ENCODE assay signal across 8 mouse cellular contexts in the genomic region with DNA sequence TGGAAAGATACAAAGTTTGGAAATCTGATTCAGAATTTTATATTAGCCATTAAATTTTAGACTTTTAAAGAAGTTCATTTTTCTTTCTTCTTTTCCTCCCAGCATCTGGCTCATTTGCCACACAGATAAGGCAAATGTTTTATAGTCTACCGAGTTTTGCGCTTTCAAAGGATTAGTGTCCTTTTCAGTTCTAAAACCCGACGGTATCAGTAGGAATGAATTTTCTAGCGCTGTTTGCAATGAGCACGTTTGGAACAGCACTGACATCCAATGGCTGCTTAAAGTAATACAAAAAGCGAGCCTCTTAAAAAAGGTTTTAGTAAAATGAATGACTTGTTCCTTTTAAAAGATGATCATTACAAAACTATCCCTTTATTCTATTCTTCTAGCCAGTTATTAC. TPM values are rescaled to one million over a fixed set of nuclear protein-coding genes. Genes with fewer than 3 reads are reported as not detected.
A peak's percentile ranks its signal among the peaks of the same experiment; 100 is the strongest.
DNase-seq lines count a peak whose midpoint lies in the region; ATAC-seq lines count a peak whose summit lies in the region.

No protein-coding gene starts in this region.

- peak overlapping the region; percentile 98 for H3K9ac ChIP-seq in heart, embryonic 14.5 days (ENCODE audit: low read length)
- no peak overlapping the region; the same call in 1 of the 2 replicates for H3K9ac ChIP-seq in limb, embryonic 11.5 days (ENCODE audit: low read length)
- peak overlapping the region; percentile 50 for H3K9ac ChIP-seq in midbrain, embryonic 15.5 days

- WGBS in heart, embryonic 14.5 days, result 2% methylated on average over 7 of the region's 7 CpGs
- 2% methylated on average over 7 of the region's 7 CpGs for WGBS in limb, embryonic 11.5 days
- under 1% methylated on average over 7 of the region's 7 CpGs for WGBS in midbrain, embryonic 15.5 days

- H3K9me3 ChIP-seq in heart, embryonic 14.5 days (ENCODE audit: control insufficient read depth, low read length), result no peaks in the 10 kb centered on the region
- H3K9me3 ChIP-seq in limb, embryonic 11.5 days (ENCODE audit: control insufficient read depth, low read length), result no peaks in the 10 kb centered on the region
- no peaks in the 10 kb centered on the region for H3K9me3 ChIP-seq in midbrain, embryonic 15.5 days

- peak overlapping the region; percentile 100 for H3K27ac ChIP-seq in heart, embryonic 14.5 days (replicated peaks in 1 of 2; ENCODE audit: control insufficient read depth in 1 of 2, insufficient read depth in 1 of 2, low read depth in 2 of 2, low read length in 2 of 2)
- peak overlapping the region; percentile 98 for H3K27ac ChIP-seq in limb, embryonic 11.5 days (replicated peaks; ENCODE audit: low read depth, low read length)
- H3K27ac ChIP-seq in midbrain, embryonic 15.5 days, result peak overlapping the region; percentile 99

- H3K4me3 ChIP-seq in heart, embryonic 14.5 days (ENCODE audit: control insufficient read depth in 1 of 2, insufficient read depth in 1 of 2, low read depth in 1 of 2, low read length in 2 of 2), result peak overlapping the region; percentile 87 to 96; a peak in 3 of 4 replicates
- peak overlapping the region; percentile 73 for H3K4me3 ChIP-seq in limb, embryonic 11.5 days (ENCODE audit: low read depth, low read length)
- H3K4me3 ChIP-seq in midbrain, embryonic 15.5 days, result peak overlapping the region; percentile 98

- H3K36me3 ChIP-seq in heart, embryonic 14.5 days (ENCODE audit: control insufficient read depth, insufficient read depth, low read length), result no peaks in the 10 kb centered on the region
- no peaks in the 10 kb centered on the region for H3K36me3 ChIP-seq in limb, embryonic 11.5 days (ENCODE audit: control insufficient read depth, insufficient read depth, low read length)
- no peaks in the 10 kb centered on the region for H3K36me3 ChIP-seq in midbrain, embryonic 15.5 days (replicated peaks)

- DNase-seq in right cerebral cortex, adult 18-20 months, result peak; percentile 21
- no peak for DNase-seq in right cerebral cortex, postnatal 4 days
- peak; percentile 39 for DNase-seq in c-Kit-positive CD71-positive TER-119-negative erythroid progenitor cells, embryonic 14.5 days (ENCODE audit: low read depth)
- DNase-seq in limb, embryonic 11.5 days (ENCODE audit: low spot score), result no peak
- DNase-seq in gastrocnemius, postnatal 25 days, result no peak
- no peak for DNase-seq in testis, postnatal 14 days (ENCODE audit: low spot score)

- H3K4me1 ChIP-seq in heart, embryonic 14.5 days (ENCODE audit: control insufficient read depth in 2 of 2, insufficient read depth in 2 of 2, low read length in 2 of 2), result peaks cover 0 to 8% of the 10 kb centered on the region in 2 experiments; a peak in 2 of 4 replicates
- no peaks in the 10 kb centered on the region for H3K4me1 ChIP-seq in limb, embryonic 11.5 days (ENCODE audit: control insufficient read depth, insufficient read depth, low read length)
- peaks cover 20% of the 10 kb centered on the region for H3K4me1 ChIP-seq in midbrain, embryonic 15.5 days

- ATAC-seq in heart, embryonic 14.5 days (ENCODE audit: insufficient number of reproducible peaks, insufficient read depth, low FRiP score, low read depth), result no peak
- ATAC-seq in limb, embryonic 11.5 days (ENCODE audit: insufficient number of reproducible peaks, low FRiP score, low TSS enrichment, low read depth), result no peak
- no peak for ATAC-seq in midbrain, embryonic 15.5 days (replicated peaks)

- H3K27me3 ChIP-seq in heart, embryonic 14.5 days (ENCODE audit: control insufficient read depth, insufficient read depth, low read length), result no peaks in the 10 kb centered on the region
- no peaks in the 10 kb centered on the region for H3K27me3 ChIP-seq in limb, embryonic 11.5 days (ENCODE audit: control insufficient read depth, insufficient read depth, low read length)
- no peaks in the 10 kb centered on the region for H3K27me3 ChIP-seq in midbrain, embryonic 15.5 days (replicated peaks)

- H3K4me2 ChIP-seq in heart, embryonic 14.5 days (ENCODE audit: low read length), result peak overlapping the region; percentile 87
- H3K4me2 ChIP-seq in limb, embryonic 11.5 days (ENCODE audit: low read depth, severe bottlenecking), result peak overlapping the region; percentile 68
- peak overlapping the region; percentile 76 for H3K4me2 ChIP-seq in midbrain, embryonic 15.5 days

RNA-seq across cellular contexts. Expression of gene Lpxn, which starts 1.1 kb away (rescaled TPM):
- polyA plus RNA-seq in heart, embryonic 14.5 days (2014; fragmentation: Nextera tagmentation; extraction: Ambion mirVana), result 0.92 and 2.9 TPM in 2 replicates
- polyA plus RNA-seq in limb, embryonic 11.5 days (2014; fragmentation: Nextera tagmentation; extraction: Ambion mirVana), result 0.58 and 1.4 TPM in 2 replicates
- 1.0 TPM in 2 replicates for polyA plus RNA-seq in midbrain, embryonic 15.5 days (2015; fragmentation: Nextera tagmentation; extraction: Ambion mirVana)
- total RNA-seq in gastrocnemius, postnatal 25 days (2021), result under 1 TPM; 0.36 to 0.38 TPM

RNA-seq across cellular contexts. Expression of gene Zfp91, which starts 1.1 kb away (rescaled TPM):
- polyA plus RNA-seq in heart, embryonic 14.5 days (2014; fragmentation: Nextera tagmentation; extraction: Ambion mirVana), result 9.8 and 10.3 TPM in 2 replicates
- polyA plus RNA-seq in limb, embryonic 11.5 days (2014; fragmentation: Nextera tagmentation; extraction: Ambion mirVana), result 10.4 and 10.8 TPM in 2 replicates
- 13.5 and 13.8 TPM in 2 replicates for polyA plus RNA-seq in midbrain, embryonic 15.5 days (2015; fragmentation: Nextera tagmentation; extraction: Ambion mirVana)
- total RNA-seq in gastrocnemius, postnatal 25 days (2021), result 10 to 100 TPM; 82.9 to 97.8 TPM

RNA-seq across cellular contexts. Expression of gene Cntf, which starts 31.6 kb away (rescaled TPM):
- polyA plus RNA-seq in heart, embryonic 14.5 days (2014; fragmentation: Nextera tagmentation; extraction: Ambion mirVana), result 0.41 TPM in 1 of 2 replicates, not detected in the other
- polyA plus RNA-seq in limb, embryonic 11.5 days (2014; fragmentation: Nextera tagmentation; extraction: Ambion mirVana), result 0.64 and 1.2 TPM in 2 replicates
- 1.1 and 1.4 TPM in 2 replicates for polyA plus RNA-seq in midbrain, embryonic 15.5 days (2015; fragmentation: Nextera tagmentation; extraction: Ambion mirVana)
- total RNA-seq in gastrocnemius, postnatal 25 days (2021), result 1 to 10 TPM; 3.2 to 3.4 TPM

RNA-seq across cellular contexts. Expression of gene Gm5244, which starts 49.4 kb away (rescaled TPM):
- not detected in 2 replicates for polyA plus RNA-seq in heart, embryonic 14.5 days (2014; fragmentation: Nextera tagmentation; extraction: Ambion mirVana)
- polyA plus RNA-seq in limb, embryonic 11.5 days (2014; fragmentation: Nextera tagmentation; extraction: Ambion mirVana), result not detected in 2 replicates
- not detected in 2 replicates for polyA plus RNA-seq in midbrain, embryonic 15.5 days (2015; fragmentation: Nextera tagmentation; extraction: Ambion mirVana)
- total RNA-seq in gastrocnemius, postnatal 25 days (2021), result not detected

Comparison
In these comparisons a context has a peak if more than half of its experiments do, and no peak if none do; other contexts are left out.
1. DNase-seq: peak in right cerebral cortex, adult 18-20 months (single experiment) and c-Kit-positive CD71-positive TER-119-negative erythroid progenitor cells, embryonic 14.5 days (single experiment); none in right cerebral cortex, postnatal 4 days (single experiment), limb, embryonic 11.5 days (single experiment), gastrocnemius, postnatal 25 days (single experiment) and testis, postnatal 14 days (single experiment).
2. Peak in every context shown above with its lines, with median percentiles within 50 percentile points of each other: H3K27ac ChIP-seq, H3K4me2 ChIP-seq and H3K4me3 ChIP-seq.